Mouse (Mus musculus) B cell, adult 67 days (primary cell): ENCODE results near the gene Ldlrad1. TPM values are rescaled to one million over a fixed set of nuclear protein-coding genes. Genes with fewer than 3 reads are reported as not detected.

ENCODE experiments used
- total RNA-seq, 2 experiments: library from RNA; stranded (reverse); gene quantifications; 4 replicates each; pipeline ENCODE4 v1.2.4; 2023

Gene Ldlrad1
- total RNA-seq = under 1 TPM in 1 of 2 experiments, not detected in 1; 0.67 TPM

GRCm38 (mm10) chr4:107208880-107209279 lies at the start of gene Ldlrad1:
TSS of gene Ldlrad1 (plus strand) at chr4:107209180.

GRCm38 (mm10) chr4:107178182-107178829 lies 30.7 kb upstream of the Ldlrad1 start, which contains the start of gene Tmem59:
TSS of gene Tmem59 (plus strand) at chr4:107178399.

GRCm38 (mm10) chr4:107178830-107179490 lies 30.0 kb upstream of the Ldlrad1 start, which contains the start of gene Tceanc2:
TSS of gene Tceanc2 (minus strand) at chr4:107179116.

GRCm38 (mm10) chr4:107253125-107254091 lies 44.4 kb downstream of the Ldlrad1 start, which contains the start of the genes Lrrc42 and Hspb11:
TSS of gene Lrrc42 (minus strand) at chr4:107253532.
TSS of gene Hspb11 (plus strand) at chr4:107253593.

Other genes starting within 250 kb of the Ldlrad1 start
- gene Mrpl37, start 142.3 kb upstream of the Ldlrad1 start, total RNA-seq = 10 to 100 TPM; 75.0 to 79.6 TPM
- gene Cyb5rl, start 142.2 kb upstream of the Ldlrad1 start, total RNA-seq = 10 to 100 TPM in 1 of 2 experiments, 1 to 10 TPM in 1; 6.5 to 10.3 TPM
- under 1 TPM; 0.36 to 0.64 TPM for gene Cdcp2, start 112.3 kb upstream of the Ldlrad1 start, total RNA-seq
- gene Tmem59, start 30.8 kb upstream of the Ldlrad1 start, total RNA-seq = 100 to 1,000 TPM; 108 to 110 TPM
- 10 to 100 TPM; 39.3 to 45.4 TPM for gene Tceanc2, start 30.1 kb upstream of the Ldlrad1 start, total RNA-seq
- 10 to 100 TPM; 23.8 to 25.9 TPM for gene Lrrc42, start 44.4 kb downstream of the Ldlrad1 start, total RNA-seq
- gene Hspb11, start 44.4 kb downstream of the Ldlrad1 start, total RNA-seq = 10 to 100 TPM; 14.5 to 17.9 TPM
- not detected for gene Dio1, start 98.0 kb downstream of the Ldlrad1 start, total RNA-seq
- 10 to 100 TPM; 47.4 to 50.3 TPM for gene Yipf1, start 105.2 kb downstream of the Ldlrad1 start, total RNA-seq
- 1 to 10 TPM; 8.6 to 9.8 TPM for gene Ndc1, start 158.6 kb downstream of the Ldlrad1 start, total RNA-seq
- gene Glis1, start 225.4 kb downstream of the Ldlrad1 start, total RNA-seq = under 1 TPM in 1 of 2 experiments, not detected in 1; 0.90 TPM